Mouse (Mus musculus) liver, adult (tissue): Measurements from ENCODE around the gene Smg7.

Experiments
- GATA4 ChIP-seq: IDR thresholded peaks from 2 replicates; pipeline ENCODE4 v1.6.1; 2014; ENCODE audit warnings: mild to moderate bottlenecking, low read length; ENCODE audit not compliant: insufficient replicate concordance

Gene Smg7

DNA sequence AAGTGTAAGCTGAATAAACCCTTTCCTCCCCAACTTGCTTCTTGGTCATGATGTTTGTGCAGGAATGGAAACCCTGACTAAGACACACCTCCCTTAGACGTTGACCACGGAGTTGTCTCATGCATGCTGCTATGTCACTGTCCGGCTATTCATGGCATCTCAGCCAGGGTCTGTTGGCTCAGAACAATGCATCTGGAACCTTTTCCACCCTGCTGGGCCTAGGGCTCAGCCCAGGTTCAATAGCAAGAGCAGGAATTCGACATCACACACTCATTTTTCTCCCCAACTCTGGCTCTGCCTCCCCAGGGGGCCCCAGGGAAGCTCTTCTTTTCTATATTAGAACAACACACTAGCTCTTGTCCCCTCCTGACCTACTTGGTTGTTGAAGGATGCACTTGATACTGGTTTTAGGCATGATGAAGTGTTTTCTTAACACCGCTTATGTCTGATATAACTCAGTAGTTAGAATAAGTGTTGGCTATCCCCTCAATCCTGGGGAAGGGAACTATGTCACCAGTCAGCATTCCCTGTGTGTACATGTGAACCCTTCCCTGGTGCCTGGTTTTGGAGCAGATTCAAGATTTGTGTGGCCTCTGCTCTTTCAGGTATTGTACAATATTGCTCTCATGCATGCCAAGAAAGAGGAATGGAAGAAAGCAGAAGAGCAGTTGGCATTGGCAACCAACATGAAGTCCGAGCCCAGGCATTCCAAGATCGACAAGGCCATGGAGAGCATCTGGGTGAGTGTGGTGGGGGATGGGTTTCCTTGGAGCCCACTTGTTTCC is 81.3 kb downstream of the Smg7 start:
- no peak for TF ChIP-seq GATA4

DNA sequence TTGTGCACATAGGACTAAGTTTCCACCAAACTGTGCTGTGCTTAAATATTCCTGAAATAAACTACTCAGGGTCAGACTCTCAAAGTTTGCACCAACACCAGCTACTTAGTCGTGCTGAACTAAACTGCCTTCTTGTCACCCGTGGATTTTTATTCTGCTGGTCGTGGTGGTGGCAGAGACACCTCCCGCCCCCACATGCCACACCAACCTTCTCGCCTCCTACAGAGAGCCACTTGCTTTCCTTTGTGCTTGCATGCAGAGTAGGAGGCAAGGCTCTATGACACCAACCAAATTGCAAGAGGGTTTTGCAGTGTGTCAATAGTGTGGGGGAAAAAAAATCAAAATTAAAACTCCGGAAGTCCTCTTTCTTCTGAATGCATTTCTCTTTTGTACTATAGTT is 82.9 kb downstream of the Smg7 start:
- TF ChIP-seq GATA4: no peak

DNA sequence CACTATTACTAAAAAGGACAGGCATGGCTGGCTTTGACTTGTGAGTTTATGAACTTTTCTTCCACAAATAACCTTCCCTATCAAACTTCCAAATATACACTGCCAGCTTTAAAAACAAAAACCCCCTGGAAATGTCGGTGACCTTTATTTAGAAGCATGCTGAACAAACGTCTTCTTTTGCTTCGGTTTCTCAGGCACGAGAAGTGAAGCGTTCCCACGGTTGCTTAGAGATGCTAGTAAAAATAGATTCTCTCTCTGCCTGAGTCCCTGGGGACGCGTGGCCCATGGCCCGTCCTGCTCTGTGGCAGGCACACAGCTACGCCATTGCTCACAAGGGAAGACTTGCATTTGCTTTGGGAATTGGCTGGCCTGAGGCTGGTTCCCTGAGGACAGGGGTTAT is 84.7 kb downstream of the Smg7 start:
- no peak for TF ChIP-seq GATA4

DNA sequence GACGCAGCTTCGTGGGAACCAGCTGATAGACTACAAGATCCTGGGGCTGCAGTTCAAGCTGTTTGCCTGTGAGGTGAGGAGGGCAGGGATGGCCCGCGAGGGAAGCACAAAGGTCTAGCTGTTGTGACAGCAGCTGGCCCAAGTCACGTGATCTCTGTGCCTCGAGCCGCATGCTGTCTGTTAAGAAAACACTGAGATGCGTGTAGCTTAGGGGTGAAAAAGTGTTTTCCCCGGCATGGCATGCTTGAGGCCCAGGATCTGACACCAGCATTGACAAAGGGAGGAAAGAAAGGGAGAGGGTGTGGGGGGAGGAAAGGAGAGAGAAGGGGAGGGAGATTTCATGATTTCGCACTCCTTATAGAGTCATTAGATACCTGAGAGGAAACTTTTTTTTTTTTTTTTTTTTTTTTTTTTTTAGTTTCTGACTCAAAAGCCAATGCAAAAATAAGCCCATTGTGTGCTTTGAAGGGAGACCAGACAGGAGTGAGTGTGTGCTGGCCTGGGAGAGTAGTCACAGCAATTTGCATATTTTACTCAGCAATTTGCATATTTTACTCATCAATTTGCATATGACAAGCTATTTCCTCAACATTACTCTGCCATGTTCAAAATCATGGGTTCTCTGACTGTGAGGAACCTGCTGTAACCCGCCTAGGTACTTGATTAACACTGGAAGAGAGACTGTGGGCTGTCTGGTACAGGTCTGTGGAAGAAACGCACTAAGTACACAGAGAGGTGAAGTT is 85.2 kb downstream of the Smg7 start:
- TF ChIP-seq GATA4: no peak

DNA sequence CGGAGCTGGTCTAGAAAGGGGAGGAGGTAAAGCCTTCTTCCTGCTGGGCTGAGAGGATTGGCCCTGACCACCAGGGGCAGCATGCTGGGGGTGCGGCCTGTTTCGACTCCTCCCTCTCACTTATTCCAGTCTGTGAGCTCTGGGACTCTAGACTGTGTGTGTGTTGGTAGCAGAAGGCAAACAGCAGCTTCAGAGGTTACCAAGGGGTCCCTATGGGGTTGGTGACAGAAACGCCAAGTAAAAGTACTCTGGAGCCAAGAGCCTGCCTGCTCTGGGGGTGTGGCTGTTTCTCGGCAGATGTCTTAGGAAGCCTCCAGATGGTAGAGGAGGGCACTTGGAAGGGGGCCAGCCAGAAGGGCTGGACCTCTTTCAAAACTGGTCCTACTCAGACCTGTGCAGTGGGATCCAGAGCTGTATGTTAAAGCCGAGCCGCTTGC is 87.2 kb downstream of the Smg7 start:
- no peak for TF ChIP-seq GATA4

DNA sequence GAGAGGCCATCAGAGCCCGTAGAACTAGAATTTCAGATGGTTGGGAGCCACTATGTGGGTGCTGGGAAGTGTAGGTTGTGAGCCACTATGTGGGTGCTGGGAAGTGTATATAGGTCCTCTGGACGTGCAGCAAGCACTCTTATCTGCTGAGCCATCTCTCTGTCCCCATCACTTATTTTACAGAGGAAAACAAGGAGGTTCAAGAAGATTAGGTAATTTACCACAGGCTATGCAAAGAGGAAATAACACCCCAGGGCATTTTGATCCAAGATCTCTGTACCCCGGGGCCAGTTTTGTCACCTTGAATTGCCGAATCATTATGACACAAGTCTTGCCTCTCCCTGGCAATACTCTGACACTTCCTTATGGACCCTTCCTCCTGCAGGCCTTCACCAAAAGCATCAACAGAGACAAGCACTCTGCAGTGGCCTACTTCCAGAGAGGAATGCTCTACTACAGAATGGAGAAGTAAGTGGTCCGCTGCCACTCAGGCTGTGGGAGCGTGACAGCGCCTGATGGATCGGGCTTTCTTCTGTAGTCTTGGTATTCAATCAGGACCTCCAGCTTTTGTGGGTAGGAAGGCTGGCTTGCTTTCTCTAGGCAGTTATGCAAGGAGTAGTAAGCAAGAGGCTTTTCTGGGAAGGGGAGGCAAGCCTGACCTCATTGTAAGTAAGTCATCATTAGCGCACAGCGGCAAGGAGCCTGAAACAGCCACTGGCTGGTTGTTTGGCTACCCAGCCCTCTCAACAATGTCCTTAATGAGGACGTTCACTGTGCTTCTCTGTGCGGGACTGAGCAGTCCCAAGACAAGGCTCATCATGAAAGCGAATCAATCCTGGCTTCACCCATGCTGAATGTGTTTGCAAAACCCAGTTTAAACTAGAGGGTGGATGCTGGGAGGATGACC is 91.7 kb downstream of the Smg7 start:
- TF ChIP-seq GATA4: no peak

DNA sequence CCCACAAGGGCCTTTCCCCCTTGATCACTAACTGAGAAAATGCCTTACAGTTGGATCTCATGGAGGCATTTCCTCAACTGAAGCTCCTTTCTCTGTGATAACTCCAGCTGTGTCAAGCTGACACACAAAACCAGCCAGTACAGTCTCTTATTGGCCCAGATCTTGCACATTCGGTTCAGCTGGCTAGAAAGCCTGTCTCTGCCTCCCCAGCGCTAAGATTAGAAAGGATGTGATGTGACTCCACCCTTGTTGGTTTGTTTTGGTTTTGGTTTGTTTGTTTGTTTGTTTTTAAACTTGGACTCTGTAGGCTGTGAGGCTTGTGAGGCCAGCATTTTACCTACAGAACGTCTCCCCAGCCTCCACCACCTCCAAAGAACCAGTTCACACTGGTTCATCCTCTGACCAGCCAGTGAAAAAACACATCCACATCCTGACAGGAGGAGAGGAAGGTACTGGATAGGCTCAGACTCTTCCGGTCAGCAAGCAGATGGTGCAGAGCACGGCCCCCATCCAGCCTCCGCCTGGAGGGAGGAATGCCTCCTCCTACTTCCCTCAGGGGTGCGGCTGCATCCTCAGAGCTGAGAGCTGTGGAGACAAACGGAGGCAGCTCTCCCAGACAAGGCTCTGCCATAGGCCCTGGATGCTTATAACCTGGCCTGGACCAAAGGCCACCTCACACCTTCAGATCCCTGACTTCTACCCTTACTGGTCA is 92.7 kb downstream of the Smg7 start:
- TF ChIP-seq GATA4: no peak

DNA sequence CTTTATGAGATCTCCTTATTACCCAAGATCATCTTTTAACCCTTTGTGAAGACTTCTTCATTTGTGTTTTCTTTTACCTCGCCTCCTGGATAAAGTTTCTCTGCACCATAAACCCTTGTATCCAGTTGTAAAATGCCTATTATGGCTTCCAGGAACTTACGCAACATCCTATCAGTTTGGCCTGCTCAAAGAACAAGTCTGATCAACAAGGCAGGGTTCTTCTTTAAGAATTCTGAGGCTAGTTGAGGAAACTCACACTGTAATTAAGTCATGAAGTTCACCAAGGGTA is 94.1 kb downstream of the Smg7 start:
- no peak for TF ChIP-seq GATA4

DNA sequence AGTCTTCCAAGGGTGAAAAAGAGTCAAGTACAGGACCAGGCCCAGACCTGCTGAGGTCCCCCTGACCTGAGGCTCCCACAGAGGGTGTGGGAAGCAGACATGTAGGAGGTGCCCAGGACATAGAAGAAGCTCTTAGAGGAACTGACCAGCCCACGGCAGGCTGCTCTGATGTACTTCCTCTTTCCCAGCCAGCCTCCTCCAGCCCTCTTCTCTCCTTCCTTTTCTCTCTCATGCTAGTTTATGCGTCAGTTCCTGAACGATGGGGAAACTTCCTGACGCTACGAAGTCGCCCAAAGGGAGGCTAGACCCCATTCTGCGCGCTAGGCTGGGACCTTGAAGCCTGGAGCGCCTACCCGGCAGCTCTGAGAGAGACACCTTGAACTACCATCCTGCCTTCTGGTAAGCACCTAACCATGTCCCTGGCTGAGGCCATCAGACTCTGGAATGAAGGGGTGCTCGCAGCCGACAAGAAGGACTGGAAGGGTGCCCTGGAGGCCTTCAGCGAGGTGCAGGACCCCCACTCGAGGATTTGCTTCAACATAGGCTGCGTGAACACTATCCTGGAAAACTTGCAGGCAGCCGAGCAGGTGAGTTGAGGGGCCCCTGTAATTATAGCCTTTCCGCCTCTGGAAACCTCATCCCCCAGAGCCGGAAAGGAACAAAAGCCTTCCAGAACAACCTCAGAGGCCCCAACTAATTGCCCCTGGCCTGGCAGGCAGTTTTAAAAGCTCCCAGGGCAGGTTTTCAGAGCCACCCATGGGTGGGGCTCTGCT is 94.6 kb downstream of the Smg7 start:
- no peak for TF ChIP-seq GATA4

DNA sequence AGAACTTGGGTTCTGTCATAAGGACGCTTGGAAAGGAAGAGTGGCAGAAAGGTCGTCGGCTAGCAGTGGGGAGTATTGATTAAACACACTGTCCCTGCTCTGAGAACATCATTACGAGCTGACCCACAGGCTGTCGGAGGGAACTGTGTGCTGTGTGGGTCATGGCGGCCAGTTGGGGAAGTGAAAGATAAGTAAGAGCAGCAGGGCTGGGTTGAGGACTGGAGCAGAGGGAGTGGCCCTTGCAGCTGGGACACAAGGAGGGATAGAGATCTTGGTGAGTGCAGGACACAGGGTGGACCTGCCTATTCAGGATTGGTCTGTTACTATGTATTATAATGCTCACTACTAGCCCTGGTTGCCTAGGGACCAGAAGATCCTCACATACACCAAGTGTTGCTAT is 97.5 kb downstream of the Smg7 start:
- TF ChIP-seq GATA4: no peak

DNA sequence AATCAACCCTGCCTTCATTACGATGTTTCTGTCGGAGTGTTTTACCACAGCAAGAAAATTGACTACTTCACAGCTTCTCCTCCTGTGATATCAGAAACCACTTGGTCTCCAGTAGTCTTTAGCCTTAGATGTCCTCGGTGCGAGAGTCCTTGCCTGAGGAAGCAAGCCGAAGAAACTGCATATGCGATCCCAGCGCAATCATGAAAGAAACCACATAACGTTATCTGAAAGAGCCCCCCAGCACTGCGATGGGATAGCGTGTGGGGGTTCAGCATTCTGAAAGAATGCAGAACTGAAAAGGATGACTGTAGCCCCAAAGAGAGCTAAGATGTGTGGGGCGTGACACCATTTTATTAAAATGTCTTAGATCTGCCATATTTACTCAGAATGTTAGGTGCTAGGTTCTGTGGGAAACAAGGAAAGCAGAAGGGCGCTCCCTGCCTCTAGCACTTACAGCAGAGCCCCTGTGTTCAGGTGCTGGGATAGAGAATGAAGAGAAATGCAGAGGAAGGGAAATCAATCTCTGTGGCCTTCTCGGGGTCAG is 101.7 kb downstream of the Smg7 start:
- TF ChIP-seq GATA4: no peak

DNA sequence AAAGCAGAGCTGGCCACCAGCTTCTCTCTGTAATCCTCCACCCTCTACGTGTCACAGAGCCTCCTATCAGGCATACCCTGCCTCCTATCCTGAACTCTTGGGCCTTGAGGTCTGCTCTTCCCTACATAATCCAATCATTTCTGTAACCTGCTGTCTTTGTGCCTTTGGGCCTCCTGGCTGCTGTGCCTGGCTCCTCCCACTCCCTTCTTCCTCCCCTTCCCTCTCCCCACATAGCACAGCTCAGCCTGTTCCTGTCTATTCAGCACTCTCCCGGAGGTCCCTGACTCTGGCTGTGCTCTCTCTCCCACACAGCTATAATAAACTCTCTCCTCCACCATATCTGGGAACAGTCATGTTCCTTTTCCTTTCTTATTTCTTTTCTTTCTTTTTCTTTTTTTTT is 102.5 kb downstream of the Smg7 start, which contains the start of gene Ncf2:
Gene Ncf2 (plus strand): TSS at position 298 of the 400 bp plus-strand sequence.
- TF ChIP-seq GATA4: no peak

DNA sequence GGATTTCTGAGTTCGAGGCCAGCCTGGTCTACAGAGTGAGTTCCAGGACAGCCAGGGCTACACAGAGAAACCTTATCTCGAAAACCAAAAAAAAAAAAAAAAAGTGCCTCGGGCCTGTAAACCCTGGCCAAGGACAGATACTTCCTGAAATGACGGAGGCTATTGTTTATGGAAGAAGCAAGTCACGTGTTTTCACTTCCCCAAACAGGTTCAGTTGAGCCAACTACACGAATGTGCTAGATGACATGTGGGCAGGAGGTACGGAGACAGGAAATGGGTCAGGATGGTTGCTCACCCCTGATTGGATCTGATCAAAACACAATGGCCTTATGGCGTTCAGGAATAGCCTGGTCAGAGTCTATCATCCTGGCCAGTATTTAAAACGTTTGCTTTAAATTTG is 104.3 kb downstream of the Smg7 start:
- TF ChIP-seq GATA4: no peak

DNA sequence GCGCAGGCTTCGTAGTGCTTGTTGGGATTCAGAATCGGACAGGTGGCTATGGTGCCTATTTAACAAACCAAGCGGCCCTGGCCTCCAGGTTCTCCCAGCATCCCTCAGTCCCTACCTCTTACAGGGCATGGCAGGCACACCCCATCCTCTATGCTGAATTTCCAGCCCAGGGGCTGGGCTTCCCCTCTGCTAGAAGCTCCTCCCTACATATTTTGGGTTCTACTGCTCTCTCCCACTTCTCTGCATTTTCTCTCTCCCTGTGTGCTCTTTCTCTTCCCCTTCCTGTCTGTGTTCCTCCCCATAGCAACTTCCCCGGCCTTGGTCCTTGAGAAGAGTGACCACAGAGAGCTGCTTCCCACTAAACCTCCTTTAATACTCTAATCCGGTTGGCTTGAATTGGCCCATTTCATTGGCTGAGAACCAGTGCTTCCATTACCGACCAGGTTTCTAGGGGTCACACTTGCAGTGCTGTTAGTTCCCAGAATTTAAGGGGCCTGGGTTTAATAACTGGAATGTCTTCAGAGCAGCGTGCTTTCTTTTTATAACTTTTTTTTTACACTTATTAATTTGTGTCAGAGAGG is 105.7 kb downstream of the Smg7 start:
- no peak for TF ChIP-seq GATA4
